Mouse (Mus musculus): ENCODE measurements around the gene Plcl1. TPM values are rescaled to one million over a fixed set of nuclear protein-coding genes. Genes with fewer than 3 reads are reported as not detected.
"Not testable (repeated sequence)": the region's sequence is repeated elsewhere in the genome, so short reads cannot be mapped to it uniquely, and the experiment has no call there.

Gene Plcl1
- total RNA-seq, 2 experiments from 2014 or later: 9.2 to 10.8 TPM

GRCm38 (mm10) chr1:55437095-55437494 is 31.4 kb downstream of the Plcl1 start:
- DNase-seq (ENCODE audit: low spot score in 2 of 2): no peak

DNA sequence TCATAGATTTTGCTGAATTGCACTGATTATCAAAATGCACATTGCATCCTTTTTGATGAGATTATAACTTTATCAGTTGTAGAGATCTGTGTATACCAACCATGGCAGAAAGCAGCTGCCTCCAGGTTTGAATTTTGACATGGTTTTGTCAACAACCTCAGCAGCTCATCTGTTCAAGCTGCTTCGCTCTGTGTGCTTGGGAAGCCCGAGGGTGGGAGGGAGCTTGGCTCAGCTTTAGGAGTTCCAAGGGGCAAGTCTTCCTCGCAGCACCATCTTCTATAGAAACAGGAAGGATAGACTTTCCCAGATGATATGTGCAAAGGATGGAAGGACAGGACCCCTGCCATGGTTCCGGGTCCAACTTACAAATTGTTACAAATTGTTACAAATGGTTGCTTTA is 32.9 kb downstream of the Plcl1 start:
- no peak for DNase-seq (ENCODE audit: low spot score in 2 of 2)

GRCm38 (mm10) chr1:55445043-55445688 is 39.4 kb downstream of the Plcl1 start:
- no peak for DNase-seq (ENCODE audit: low spot score in 2 of 2)

GRCm38 (mm10) chr1:55445689-55446044 is 39.9 kb downstream of the Plcl1 start:
- DNase-seq (ENCODE audit: low spot score in 2 of 2): no peak

DNA sequence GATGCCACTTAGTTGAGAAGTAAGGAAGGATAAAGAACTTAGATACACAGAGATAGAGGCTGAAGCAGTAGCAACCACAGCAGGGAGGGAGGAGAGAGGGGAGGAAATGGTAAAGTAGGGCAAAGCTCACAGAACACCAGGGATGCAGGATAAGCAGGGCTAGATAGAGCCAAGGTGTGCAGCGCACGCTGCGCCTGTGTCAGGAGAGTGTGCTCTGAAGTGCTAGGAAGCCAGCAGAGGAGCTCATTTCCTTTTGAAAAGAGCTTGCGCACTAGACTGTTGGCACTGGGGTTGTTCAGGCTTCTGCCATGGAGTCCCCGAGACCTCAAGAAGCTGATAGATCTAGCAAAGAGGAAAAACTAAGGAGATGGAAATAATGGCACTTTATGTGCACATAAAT is 40.6 kb downstream of the Plcl1 start:
- DNase-seq (ENCODE audit: low spot score in 2 of 2): no peak

DNA sequence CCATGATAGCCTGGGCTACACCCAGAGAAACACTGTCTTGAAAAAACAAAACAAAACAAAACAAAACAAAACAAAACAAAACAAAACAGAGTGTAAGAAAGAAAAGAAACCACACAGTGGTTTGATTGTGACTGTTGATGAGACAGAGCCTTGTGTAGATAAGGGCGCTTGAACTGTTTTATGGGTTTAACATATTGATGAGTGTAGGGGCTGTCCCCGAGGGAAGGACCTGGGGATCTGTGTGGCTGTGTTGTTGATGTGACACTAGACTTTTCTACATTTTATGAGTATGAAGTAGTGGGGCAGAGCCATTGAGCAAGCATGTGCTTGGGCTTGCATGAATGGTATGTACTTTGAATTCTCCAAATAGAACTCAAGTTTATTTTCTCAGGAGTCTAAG is 41.2 kb downstream of the Plcl1 start:
- no peak for DNase-seq (ENCODE audit: low spot score in 2 of 2)

DNA sequence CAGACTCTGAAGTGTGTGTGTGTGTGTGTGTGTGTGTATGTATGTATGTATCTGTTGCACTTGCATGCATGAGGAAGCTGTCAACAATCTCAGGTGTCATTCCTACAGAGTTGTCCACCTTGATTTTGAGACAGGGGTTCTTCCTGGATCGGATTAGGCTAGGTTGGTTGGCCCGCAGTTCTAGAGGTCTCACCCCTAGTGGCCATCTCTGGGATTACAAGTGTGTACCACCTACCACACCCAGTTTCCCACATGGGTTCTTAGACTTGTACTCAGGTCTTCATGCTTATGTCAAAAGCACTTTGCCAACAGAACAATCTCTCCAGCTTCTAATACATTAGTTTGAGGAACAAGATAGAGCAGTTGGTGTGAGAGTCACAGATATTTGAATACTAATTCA is 41.9 kb downstream of the Plcl1 start:
- no peak for DNase-seq (ENCODE audit: low spot score in 2 of 2)

DNA sequence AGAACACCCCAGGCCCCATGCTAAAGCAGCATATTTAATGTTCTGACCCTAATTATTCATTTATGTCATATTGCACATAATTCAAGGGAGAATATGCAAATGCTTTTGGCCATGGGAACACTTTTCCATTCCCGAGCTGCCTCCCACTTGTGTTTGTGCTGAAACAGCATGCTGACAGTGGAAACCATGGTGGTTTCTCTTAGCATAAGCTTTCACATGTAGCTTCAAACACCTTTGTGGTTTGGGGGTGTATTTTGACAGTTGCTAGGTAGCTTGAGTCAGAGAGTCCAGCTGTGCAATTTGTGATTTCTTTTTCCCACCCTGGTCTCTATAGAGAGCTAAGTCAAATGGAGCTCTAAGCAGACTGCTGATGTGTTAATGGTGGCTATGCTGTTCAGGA is 42.4 kb downstream of the Plcl1 start:
- DNase-seq (ENCODE audit: low spot score in 2 of 2): no peak

- no peak for DNase-seq (ENCODE audit: low spot score in 2 of 2)
These were observed 44.1 kb downstream of the Plcl1 start for GRCm38 (mm10) chr1:55449779-55450178.

DNA sequence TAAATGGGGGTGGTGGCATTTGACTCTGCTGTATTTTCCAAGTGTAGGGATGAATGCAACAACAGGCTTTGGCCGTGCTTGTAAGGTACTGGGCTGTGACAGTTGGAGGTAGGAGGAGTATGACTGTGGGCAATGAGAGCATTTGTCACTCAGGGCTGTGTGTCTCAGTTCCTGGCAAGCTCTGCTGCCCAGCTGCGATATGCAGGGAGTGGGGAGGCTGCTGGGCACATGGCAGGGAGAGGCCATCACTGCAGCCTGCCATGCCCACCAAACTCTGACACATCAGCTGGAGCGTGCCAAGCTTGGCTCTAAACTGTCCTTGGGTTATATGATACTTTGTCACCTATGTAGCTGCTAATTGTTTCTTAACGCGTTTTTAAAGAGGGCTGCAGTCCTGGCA is 48.4 kb downstream of the Plcl1 start:
- no peak for DNase-seq (ENCODE audit: low spot score in 2 of 2)

DNA sequence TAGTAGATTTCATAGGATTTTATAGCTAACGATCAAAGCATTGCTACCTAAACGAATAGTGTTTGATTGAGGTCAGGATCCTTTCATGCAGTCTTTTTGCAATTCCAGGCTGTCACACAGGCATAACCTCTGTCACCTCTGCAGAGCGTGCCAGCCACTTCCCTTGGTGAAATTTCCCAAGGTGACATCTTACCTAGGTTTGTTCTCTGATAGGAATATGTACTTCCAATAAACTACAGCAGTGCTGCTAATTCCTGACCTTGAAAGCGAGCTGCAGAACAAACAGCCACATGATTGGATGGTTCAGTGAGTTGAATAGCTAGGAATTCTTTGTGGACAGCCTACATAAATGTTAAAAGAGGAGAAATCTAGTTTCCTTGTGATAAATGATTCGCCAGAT is 56.6 kb downstream of the Plcl1 start:
- no peak for DNase-seq (ENCODE audit: low spot score in 2 of 2)

DNA sequence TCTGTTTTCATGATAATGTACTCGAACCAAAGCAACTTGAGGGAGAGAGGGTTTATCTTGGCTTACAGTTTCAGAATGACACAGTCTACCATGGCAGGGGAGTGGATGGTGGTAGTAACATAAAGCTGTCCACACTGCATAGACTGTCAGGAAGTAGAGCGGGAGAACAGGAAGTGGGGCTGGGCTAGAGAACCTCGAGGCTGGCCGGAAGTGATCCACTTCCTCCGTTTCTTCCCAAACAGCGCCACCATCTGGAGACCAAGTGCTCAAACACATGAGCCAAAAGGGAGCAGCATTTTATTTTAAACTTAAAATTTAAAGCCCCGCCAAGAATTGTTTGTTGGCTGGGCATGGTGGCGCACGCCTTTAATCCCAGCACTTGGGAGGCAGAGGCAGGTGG is 68.0 kb downstream of the Plcl1 start:
- no peak for DNase-seq (ENCODE audit: low spot score in 2 of 2)

- DNase-seq (ENCODE audit: low spot score in 2 of 2): no peak
These were observed 69.3 kb downstream of the Plcl1 start for GRCm38 (mm10) chr1:55474976-55475375.

DNA sequence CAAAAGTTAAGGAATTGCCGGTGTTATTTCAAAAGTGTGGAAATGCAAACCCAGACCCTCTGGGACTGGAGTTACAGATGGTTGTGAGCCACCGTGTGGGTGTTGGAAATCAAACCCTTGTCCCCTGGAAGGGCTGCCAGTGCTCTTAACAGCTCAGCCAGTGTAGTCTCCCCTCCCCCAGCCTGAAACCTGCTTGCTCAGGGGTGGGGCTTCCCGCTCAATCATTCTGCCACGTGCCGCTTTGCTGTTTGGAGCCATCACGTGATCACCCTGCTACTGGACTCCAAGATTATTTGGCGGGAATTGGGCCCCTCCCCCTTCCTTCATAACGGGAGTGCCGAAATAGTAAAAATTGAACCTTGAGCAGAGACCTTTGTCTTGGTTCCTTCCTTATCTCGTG is 81.7 kb downstream of the Plcl1 start:
- DNase-seq (ENCODE audit: low spot score in 2 of 2): not testable (repeated sequence)

- DNase-seq (ENCODE audit: low spot score in 2 of 2): no peak
These were observed 82.5 kb downstream of the Plcl1 start for GRCm38 (mm10) chr1:55488261-55488660.

DNA sequence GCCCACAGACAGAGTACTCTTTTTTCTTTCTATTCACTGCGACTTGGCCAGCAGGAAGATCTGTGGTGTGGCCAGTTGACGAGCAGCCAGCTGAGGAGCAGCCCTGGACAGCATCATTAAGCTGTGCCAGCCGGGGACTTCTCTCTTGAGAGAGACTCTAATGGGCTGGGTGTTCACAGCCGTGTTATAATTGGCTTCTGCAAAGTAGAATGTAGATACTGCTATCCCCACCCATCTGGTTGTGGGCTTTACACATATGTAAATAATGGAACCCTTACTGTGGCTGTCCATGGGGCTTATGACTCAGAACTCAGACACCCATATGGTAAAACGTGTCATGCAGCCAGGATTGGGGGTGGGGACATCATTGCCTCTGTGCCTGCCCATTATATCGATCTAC is 83.6 kb downstream of the Plcl1 start:
- DNase-seq (ENCODE audit: low spot score in 2 of 2): no peak

GRCm38 (mm10) chr1:55499872-55500271 is 94.2 kb downstream of the Plcl1 start:
- no peak for DNase-seq (ENCODE audit: low spot score in 2 of 2)

- no peak for DNase-seq (ENCODE audit: low spot score in 2 of 2)
These were observed 95.4 kb downstream of the Plcl1 start for GRCm38 (mm10) chr1:55500981-55501682.

DNA sequence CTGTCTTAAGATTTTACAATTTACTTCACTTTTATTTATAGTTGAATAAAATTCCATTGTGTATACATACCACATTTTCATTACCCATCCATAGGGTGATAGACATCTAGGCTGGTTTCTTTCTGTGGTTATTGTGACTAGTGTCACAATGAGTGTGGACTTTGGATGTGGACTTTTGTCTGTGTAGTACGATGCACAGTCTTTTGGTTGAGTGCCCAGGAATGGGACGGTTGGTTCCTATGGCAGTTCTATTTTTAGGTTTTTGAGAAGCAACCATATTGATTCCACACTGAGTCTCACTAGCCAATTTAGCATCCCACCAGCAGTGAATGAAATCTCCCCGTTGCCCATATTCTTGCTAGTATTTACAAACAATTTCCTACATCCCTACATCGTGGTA is 100.1 kb downstream of the Plcl1 start:
- DNase-seq (ENCODE audit: low spot score in 2 of 2): no peak

DNA sequence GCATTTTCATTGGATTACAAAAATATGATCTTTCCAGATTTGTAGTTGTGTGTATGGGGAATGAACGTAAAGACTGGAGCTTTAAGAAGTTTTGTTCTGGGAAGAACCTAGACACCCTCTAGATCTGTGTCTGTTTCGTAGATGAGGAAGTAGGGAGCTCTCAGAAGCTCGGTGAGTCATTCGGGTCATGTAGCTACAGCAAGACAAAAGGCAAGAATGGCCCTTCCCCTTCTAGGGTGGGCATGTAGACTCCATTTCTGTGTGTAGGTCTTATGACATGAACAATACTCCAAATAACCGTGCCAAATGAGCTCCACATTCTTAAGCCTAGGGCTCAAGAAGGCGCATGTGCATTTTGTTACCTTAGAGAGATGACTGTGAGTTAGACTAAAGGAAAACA is 101.3 kb downstream of the Plcl1 start:
- DNase-seq (ENCODE audit: low spot score in 2 of 2): no peak

- DNase-seq (ENCODE audit: low spot score in 2 of 2): no peak
These were observed 103.9 kb downstream of the Plcl1 start for GRCm38 (mm10) chr1:55509587-55509986.

GRCm38 (mm10) chr1:55512165-55512564 is 106.4 kb downstream of the Plcl1 start:
- DNase-seq (ENCODE audit: low spot score in 2 of 2): no peak

DNA sequence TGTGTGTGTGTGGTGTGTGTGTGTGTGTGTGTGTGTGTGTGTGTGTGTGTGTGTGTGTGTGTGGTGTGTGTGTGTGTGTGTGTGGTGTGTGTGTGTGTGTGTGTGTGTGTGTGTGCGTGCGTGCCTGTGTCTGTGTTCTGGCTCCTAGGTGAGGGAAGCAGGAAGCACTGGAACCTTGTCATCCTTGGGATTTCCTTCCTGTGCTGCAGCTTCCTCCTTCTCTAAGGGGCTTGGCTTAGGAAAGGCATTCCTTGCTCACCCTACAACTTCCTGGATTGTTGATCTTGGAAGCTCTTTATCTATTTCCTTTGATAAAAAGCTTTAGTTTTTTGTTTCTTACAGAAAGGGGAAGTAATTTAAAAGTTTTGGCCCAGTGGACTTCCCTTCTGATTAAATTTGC is 107.1 kb downstream of the Plcl1 start:
- not testable (repeated sequence) for DNase-seq (ENCODE audit: low spot score in 2 of 2)

Measured in gastrocnemius, postnatal 4 days (tissue).